Mouse (Mus musculus) embryo, embryonic 9.5 days (tissue): ENCODE data around the gene Onecut1.
A peak's percentile ranks its signal among the peaks of the same experiment; 100 is the strongest.

Source experiments
- DNase-seq: peaks from one replicate; pipeline ENCODE4 v3.0.0-alpha.2; 2017; ENCODE audit errors: extremely low spot score

Gene Onecut1

DNA sequence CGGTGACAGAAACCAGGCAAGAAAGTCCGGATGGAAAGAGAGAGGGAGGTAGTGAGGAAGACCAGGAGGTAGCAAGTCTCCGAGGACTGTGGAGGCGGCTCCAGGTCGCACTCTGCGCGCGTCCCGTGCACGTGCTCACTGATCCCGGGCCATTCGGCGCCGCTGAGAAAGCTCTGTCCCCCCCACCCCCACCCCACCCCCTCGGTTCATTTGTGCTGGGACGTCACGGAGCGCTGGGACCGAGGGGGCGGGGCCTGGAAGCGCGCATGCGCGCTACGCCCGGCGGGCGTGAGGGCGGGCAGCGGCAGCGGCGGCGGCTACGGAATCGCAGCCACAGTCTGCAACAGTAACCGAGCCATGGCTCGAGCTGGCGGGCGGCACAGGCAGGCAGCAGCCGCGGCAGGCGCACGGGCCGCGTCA, at the start of gene Onecut1:
Onecut1 (plus strand) TSS at position 361 of the 420 bp plus-strand sequence.
- peak; percentile 89 for DNase-seq

DNA sequence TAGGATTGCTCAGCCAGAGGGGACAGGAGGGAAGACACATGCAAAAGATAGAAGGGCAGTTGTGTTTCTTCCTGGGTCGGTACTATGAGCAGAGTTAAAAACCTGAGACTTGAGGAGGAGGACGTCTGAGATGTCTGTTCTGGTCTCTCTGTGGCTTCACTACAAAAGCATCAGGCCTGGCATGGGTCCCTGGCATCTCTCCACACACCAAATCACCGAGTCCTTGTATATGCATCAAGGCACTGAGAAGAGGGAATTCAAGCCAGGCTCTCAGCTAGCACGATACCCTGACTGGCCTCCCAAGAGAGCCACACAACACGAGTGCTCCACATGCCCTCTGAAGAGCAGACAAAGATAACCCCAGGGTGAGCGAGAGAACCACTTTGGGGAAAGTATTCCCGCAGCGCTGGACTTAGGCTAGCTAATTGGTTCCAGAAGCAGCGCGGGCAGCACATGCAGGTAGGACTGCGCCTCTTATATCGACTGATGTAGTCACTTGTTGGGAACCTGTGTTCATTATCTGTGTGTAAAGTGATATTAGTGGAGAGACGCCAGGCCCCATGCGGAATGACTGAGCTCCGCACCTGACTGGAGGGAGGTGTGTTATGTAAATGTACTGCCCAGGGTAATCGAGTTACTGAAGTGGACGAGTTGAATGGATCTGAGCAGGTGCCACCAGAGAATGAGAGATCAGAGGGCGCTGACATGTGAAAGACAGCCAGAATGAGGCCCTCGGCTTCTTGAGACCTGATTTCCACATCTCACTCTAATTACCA, 41.8 kb upstream of the Onecut1 start:
- DNase-seq: no peak

DNA sequence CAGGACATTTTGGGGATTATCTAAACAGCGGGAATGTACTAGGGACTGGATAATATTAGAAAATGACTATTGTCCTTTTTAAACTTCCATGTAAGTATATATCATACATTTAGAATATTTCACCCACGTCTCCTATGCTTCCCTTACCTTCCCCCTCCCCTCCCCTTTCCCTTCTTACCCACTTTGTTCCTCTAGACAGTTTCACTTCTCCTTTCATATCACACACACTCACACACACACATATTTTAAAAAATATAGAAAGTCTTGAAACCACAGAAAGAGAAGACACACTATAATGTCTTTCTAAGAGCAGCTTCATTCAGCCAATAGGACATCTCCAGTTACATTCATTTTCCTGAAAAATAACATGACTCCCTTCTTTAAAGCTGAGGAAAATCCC, 36.6 kb upstream of the Onecut1 start:
- DNase-seq: no peak

DNA sequence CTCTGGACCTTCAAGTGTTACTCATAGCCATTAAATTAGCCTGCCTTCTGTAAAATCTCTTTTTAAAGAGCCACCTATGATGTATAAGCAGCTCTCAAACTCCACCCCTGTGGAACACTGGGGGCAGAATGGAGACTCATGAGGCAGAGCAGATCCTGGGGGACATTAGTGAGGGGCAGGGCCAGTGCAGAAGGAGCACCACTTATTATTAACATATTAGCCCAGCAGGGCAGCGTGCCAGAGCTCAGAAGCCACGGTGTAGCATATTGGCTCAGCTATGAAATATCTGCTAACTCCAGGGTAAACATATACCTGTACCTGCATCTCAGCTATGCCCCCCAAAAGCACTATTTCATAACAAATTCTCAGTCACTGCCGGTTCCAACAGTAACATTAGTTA, 32.5 kb upstream of the Onecut1 start:
- no peak for DNase-seq

DNA sequence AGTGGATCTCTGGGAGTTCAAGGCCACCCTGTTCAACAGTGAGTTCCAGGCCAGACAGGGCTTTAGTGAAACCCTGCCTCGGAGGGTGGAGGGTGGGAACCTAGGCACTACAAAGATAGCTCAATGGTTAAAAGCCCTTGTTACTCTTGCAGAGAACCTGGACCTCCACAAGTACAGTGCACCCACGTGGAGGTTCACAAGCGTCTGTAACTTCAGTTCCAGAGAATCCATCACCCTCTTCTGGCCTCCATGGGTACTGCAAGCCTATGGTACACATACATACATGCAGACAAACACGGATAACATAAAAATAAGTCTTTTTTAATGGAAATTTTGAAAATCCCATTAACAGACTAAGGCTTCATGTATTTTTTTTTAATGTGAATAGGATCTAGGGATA, 18.8 kb upstream of the Onecut1 start:
- no peak for DNase-seq

DNA sequence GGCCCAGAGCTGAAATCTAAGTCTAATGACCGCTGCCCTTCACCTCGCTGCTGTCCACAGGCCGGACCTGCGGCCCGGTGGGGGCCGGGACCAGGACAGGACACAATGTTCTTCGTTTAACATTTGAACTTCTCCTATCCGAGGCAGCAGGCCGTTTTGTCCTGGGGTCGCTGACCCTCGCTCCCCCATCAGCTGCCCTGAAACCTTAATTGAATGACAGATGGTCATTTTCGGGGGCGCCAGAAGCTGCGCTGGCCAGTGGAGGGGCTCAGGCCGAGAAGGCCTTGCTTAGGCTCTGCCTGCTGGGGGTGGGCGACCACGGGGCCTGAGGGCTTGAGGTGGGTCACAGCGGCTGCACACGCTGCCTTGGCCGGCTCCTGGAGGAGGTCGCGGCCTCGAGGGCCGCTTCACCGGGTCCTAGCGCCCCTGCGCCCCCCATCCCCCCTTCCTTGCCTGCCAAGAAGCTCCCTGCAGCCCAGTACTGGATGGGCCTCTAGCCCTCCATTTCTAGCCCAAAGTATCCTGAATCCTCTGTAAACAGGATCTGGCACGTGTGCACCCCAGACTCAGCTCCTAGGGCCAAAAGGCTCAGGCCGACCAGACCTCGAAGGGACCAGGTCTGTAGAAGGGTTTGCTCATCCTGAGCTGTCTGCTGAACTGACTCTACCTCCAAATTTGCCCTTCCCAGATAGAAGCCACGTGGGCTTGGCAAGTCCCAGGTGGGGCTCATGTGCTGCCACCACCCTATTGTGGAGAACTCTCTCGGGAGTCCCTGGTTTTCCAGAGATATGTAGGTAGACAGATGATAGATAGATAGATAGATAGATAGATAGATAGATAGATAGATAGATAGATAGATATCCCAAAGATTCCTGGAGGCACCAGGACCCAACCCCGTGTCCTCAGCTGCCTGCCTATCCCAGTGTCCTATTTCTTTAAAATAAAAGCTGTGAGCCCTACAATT, 14.6 kb upstream of the Onecut1 start:
- DNase-seq: peak; percentile 55

DNA sequence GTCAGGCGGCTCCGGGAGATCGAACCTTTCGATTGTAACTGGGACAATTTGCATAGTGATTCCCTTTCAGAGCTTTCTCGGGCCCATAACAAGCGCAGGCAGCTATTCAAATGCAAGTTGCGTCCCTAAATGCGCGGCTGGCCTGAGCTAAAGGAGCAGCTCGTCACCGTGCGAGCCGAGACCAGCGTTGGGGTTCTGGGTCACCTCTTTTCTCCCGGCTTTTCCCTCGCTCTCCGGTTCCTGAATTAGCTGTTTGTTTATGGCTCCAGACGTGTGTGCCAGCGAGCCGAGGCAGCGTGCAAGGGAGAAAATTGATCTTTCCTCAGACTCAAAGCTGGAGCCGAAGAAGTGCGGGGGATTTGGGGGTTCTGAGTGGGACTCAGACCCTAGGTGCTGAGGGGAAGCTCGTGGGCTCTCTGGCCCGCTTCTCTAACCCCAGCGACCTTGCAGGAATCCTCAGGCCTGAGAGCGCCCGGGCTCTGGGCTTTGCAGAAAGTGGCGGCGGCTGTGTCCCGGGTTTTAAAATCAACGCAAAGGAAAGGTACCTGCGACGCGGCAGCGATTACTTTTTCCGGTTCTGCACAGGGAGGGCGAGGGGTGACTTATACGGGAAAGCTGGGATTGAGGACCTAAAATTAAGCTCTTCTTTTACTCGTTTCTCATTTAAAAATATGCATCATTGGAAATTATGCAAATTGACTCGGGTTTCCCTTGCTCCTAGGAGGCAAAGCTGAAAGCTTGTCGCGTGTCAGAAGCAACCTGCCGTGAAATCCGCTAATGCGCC, 13.1 kb upstream of the Onecut1 start:
- DNase-seq: peak; percentile 47

DNA sequence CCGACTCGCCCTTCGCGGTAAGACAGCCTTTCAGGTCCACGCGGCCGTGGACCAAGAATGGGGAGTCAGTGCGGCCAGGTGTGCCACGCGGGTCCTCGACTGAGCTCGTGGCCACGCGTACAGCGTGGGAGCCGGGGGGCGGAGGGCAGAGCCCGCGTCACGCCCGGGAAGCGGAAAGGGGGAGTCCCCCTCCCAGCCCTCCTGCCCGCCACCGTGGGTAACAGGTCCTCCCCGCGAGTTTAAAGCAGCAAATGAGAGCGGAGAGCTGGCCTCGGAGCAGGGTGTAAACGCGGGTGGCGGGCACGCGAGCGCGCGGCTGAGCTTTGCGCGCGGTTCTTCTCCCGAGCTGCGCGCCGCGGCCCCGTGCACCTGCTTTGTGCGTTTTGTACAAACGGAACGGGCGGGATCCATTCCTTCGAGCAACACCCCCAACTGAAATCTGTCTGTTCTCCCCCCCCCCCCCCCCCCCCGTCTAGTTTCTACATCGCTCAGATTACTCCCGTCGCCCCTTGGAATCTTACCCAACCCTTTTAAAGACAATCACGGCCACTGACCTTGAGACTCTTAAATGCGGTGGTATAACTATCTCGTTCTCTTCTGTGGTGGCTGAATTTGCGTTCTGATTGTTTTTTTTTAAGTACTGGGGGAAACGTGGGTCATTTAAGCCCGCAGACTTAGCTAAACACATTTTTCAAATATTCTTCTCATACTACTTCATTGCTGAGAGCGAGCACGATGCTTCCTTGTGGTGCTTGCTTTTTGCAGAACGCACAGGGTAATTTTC, 12.3 kb upstream of the Onecut1 start:
- DNase-seq: peak; percentile 33

DNA sequence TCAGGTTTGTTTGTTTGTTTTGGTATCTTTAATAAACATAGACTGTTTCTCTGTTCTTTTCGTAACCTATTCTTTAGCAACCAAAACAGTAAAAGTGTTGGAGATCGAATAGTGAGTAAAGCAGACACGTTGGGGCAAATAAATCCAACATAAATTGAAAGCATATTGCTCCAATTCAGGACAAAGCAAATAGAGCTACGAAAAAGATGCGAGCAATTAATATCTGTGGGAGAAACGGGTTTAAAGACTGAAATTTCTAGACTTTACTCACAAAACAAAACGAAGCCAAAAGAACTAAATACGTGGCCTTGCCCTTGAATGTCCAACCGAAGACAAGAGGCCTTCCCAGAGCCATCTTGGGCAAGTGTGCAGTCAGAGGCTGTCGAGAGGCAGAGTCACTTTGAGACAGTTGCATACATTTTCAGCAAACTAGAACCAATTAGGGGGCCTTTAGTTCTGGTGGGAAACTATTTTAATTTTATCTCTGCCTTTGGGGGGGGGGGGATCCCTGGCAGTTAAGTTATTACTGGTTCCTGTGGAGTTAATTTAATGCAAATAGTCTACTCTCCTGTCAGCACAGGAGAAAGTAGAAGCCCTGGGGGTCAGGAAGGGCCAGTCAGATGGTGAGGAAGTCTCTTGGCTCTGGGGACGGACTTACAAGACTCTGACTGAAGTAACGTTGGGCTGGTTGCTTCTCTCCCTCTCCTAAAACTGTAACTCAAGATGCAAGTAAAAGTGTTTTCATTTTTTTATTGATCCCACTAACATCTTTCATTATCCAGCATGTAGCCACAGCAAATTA, 11.5 kb upstream of the Onecut1 start:
- DNase-seq: peak; percentile 54

DNA sequence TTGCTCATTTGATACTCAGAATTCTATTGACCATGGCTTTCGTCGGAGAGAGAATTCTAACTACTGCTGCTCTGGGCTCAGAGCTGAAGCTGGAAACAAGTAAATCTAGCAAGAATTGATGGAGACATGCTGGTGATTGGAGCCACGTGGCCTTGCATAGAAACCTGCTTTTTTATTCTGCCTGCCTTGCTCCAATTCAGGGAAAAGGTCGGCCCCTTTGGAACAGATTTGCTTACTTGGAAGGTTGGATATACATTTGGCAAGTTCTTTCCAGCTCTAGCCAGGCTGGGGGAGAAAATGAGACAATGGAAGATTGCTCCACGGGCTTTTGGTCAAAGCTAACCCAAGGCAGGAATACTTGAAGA, 11.0 kb upstream of the Onecut1 start:
- peak; percentile 12 for DNase-seq

DNA sequence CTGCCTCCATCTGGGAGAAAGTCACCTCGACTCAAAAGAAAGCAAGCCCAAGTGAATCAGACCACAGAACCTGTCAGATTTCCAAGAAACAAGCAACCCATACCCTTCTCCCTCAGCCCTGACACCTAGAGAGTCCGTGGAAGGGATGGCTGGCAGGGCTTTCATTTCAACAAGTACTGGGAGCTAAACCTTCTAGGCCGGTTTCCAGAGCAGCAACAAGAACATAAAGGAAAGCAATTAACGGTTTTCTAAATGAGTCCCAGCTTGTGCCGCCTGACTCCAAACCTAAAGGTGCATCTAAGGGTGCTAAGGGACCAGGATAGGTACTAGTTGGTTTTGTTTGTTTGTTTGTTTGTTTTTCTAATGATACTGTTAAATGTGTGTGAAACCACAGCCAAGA, 10.1 kb upstream of the Onecut1 start:
- DNase-seq: peak; percentile 14

DNA sequence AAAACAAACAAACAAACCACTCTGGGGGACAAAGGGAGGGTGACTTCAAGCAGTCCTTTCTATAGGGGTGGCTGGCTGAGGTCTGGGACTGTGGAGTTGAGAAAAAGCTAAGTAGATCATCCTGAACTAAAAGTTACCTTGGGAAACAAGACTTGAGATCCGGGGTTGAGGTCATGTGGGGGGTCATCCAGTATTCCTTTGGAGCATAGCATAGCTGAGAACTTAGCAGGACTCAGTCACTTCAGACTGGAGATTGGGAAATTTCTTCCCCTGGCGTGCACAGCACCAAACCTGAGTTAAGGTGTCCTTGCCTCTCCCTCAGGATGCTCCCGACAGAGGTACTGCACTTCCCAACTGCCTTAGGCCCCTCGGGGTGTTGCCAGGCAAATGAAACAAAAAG, 9.4 kb upstream of the Onecut1 start:
- peak; percentile 13 for DNase-seq

DNA sequence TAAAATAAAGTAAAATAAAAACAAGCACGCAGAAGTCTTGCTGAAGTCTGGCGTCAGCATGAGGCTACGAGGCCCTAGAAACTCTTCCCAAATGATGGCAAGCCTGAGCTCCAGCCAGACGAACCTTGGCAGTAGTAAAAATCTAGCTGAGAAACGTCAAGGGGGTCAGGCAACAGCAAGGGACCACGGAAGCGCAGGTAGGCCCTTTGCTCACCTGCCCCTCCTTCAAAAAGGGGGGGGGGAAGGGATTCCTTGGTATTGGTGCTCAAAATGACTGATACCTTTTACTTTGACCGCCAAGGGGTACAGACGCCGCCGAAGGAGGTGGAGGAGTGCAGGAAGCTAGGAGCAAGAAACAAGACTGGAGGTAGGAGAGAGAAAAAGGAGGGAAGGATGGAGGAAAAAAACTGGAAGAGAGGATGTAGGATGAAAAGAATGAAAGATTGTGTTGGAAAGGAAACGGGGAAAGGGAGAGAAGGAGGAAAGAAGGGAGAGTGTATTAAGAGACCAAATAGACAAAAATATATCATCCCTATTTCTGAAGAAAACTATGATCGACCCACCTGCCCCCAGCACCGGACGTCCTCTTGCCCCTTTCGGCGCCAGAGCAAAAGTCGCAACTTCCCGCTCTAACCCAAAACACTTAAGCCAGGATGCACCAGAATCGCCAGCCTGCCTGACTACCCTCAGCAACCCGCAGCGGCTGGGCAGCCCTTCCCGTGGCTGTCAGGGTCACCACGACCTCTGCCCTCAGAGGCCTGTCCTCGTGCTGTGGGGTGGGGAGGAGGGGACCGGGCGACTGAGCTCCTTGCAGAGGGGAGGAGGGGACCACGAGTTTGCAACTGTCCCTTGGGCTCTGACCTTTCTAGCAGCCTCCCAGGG, 8.3 kb upstream of the Onecut1 start:
- peak; percentile 21 for DNase-seq

DNA sequence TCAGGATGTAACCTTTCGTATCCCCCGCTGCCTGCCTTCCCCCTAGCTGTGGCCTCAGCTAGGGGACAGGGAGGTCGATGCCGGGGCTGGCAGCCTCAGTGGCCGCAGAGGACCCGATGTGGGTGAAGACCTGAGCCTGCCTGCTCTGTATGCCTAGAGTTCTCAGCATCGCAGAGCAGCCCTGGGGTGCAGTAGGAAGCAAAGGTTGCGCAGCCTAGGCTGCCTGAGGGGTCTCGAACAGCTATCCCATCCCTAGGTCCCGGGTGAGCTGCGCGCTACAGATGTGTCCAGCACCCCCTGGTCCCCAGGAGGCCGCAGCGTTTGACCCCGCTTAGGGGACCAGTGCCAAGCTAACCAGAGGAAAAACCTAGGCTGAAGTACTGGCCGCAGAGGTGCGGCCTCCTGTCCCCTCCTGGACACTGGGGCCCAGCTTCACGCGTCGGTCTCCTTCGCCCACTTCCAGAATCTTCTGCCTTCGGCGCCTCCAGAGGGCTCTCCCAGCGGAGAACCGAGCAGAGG, 7.6 kb upstream of the Onecut1 start:
- DNase-seq: peak; percentile 67

DNA sequence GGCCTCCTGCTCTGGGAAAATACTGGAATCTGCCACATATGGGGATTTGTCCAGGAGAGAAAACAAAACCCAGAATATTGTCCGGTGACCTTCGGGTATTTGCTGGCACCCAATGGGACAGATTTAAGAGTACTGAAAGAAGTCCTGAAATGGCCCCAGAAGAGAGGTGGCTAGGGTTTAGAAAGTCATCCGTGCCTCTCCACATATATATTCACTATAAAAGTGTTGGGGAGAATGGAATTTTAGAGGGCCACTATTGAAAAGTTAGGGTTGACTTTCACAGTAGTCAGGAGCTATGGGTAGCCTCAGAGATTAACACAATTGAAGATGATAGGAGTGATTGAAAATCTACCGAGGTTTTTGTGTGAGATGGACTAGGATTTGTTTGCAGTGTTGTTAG, 6.3 kb upstream of the Onecut1 start:
- DNase-seq: peak; percentile 17

DNA sequence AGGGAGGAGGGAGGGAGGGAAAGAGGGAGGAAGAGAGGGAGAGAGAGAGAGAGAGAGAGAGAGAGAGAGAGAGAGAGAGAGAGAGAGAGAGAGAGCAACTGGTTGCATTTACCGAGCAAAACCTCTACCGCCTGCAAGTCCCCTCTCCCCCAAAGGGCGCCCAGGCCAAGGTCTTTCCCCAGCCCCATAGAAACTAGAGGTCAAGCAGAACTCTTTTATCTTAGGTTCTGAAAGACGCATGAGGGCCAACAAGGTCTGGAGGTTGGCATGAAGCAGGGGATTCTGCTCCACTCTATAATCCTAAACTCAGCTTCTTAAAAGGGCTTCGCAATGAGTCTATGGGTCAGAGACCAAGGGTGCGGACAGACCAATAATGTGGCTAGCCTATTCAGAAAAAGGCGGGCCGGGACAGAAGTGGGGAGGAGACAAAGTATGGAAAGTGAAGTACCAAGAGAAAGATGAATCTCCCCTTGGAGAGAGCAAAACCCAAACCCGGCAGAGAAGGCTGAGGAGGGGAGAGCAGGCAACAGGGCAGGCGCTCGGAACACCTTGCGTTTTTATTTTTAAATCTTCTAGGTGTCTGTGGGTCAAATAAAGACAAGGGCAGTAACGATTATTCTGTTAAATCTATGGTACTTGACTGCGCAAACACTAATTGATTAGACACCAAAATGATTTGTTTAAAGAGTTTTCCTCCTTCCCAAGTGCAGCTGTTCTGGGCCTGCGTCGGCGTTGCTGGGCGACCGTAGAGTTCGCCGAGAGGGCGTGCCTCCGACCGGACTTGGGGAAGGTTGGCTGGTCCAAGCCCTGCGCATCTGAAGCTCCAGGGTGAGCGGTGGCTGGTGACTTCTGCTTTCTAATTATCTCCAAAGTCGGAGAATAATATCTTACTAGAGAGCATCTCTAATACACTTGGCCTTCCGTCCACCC, 4.9 kb upstream of the Onecut1 start:
- DNase-seq: peak; percentile 66

DNA sequence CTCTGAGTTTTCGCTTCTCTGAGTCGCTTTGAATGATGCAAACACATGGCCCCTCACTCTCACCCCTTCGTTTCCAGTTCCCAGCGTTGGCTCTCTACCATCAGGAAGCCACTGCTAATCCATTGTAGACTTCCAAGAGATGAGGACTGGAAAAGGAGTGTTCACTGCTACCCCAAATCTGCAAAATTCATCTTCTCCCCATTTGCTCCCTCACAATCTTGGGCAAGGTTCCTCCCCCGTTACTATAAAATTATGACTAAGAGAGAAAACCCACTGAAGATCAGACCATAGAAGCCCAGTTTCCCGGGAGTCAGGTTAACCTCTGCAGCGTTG, 4.2 kb upstream of the Onecut1 start:
- peak; percentile 3 for DNase-seq

DNA sequence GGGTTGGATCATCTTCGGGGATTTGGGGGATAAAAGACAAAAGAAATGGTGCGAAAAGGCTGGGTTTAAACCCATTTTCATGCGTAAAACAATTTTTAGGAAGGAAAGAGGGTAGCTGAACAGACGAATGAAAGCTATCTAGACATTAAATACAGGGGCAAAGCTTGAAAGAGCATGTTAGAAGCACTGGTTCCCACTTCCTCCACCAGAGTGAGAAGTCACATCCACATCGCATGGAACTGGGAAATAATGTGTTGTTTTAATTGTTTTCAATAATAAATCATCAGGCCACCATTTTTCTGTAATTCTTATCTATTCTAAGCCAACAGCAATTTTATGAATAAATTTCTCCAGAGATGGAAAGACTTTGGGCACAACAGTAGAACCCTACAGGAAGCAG, 3.6 kb upstream of the Onecut1 start:
- peak; percentile 18 for DNase-seq
